Mouse (Mus musculus) left cerebral cortex, postnatal 36 days (tissue): ENCODE data around the gene Bcar1. TPM values are rescaled to one million over a fixed set of nuclear protein-coding genes. Genes with fewer than 3 reads are reported as not detected.
A peak's percentile ranks its signal among the peaks of the same experiment; 100 is the strongest.

Experiments used
- DNase-seq, 2 experiments: peaks; one replicate each; pipeline ENCODE4 v3.0.0; 2021 to 2022; ENCODE audit warnings: low spot score in 2 of 2, mixed read lengths in 1 of 2
- intact Hi-C: fragments of 180-260 bp; cut with DNase I; formaldehyde crosslinking; loops from one replicate; pipeline ENCODE4 v1.15.1; 2025
- total RNA-seq, 2 experiments: library from RNA; stranded (reverse); gene quantifications; 2 replicates each; pipeline ENCODE4 v1.2.3; 2021

The Bcar1 gene
- total RNA-seq, 2 experiments from 2014 or later: 51.8 to 53.9 TPM

- intact Hi-C loops: no loop called here
- DNase-seq: no peak
Measured at GRCm38 (mm10) chr8:111770958-111771624, 27.5 kb upstream of the Bcar1 start.

GRCm38 (mm10) chr8:111769764-111770428 is 26.3 kb upstream of the Bcar1 start:
- intact Hi-C loops: loop anchor here (5.0 kb wide), 1 partner anchor 68 kb away; no protein-coding TSS in a partner anchor
- peak; percentile 22 to 28 for DNase-seq

- intact Hi-C loops: loop anchor here (5.0 kb wide), 1 partner anchor 67 kb away; no protein-coding TSS in a partner anchor
- DNase-seq: no peak
Measured at GRCm38 (mm10) chr8:111769296-111769695, 25.7 kb upstream of the Bcar1 start.

- no peak for DNase-seq
- intact Hi-C loops: loop anchor here (5.0 kb wide), 1 partner anchor 66 kb away; no protein-coding TSS in a partner anchor
Measured at GRCm38 (mm10) chr8:111768651-111769050, 25.0 kb upstream of the Bcar1 start.

- intact Hi-C loops: loop anchor here (5.0 kb wide), 1 partner anchor 63 kb away; no protein-coding TSS in a partner anchor
- no peak for DNase-seq
Measured at GRCm38 (mm10) chr8:111765616-111766015, 22.0 kb upstream of the Bcar1 start.

GRCm38 (mm10) chr8:111765096-111765495 is 21.5 kb upstream of the Bcar1 start:
- intact Hi-C loops: loop anchor here (5.0 kb wide), 1 partner anchor 63 kb away; no protein-coding TSS in a partner anchor
- DNase-seq: no peak

GRCm38 (mm10) chr8:111760708-111761107 is 17.1 kb upstream of the Bcar1 start:
- no peak for DNase-seq
- intact Hi-C loops: no loop called here

- no peak for DNase-seq
- intact Hi-C loops: no loop called here
Measured at GRCm38 (mm10) chr8:111758817-111759216, 15.2 kb upstream of the Bcar1 start.

- no peak for DNase-seq
- intact Hi-C loops: no loop called here
Measured at GRCm38 (mm10) chr8:111757599-111757998, 14.0 kb upstream of the Bcar1 start.

- no peak for DNase-seq
- intact Hi-C loops: no loop called here
Measured at GRCm38 (mm10) chr8:111754736-111755135, 11.1 kb upstream of the Bcar1 start.

GRCm38 (mm10) chr8:111754088-111754487 is 10.5 kb upstream of the Bcar1 start:
- DNase-seq: no peak
- intact Hi-C loops: no loop called here

GRCm38 (mm10) chr8:111748766-111749165 is 5.2 kb upstream of the Bcar1 start:
- intact Hi-C loops: no loop called here
- DNase-seq: no peak

GRCm38 (mm10) chr8:111747866-111748649 is 4.4 kb upstream of the Bcar1 start:
- intact Hi-C loops: no loop called here
- no peak for DNase-seq

GRCm38 (mm10) chr8:111746582-111747465 is 3.2 kb upstream of the Bcar1 start:
- no peak for DNase-seq

GRCm38 (mm10) chr8:111745591-111746418 is 2.2 kb upstream of the Bcar1 start:
- intact Hi-C loops: no loop called here

More at GRCm38 (mm10) chr8:111746582-111747465, 3.2 kb upstream of the Bcar1 start:
- intact Hi-C loops: no loop called here

GRCm38 (mm10) chr8:111745086-111745485 is 1.5 kb upstream of the Bcar1 start:
- DNase-seq: no peak
- intact Hi-C loops: no loop called here

More at GRCm38 (mm10) chr8:111745591-111746418, 2.2 kb upstream of the Bcar1 start:
- DNase-seq: peak; percentile 55 to 63

- intact Hi-C loops: loop anchor here (5.0 kb wide), 1 partner anchor 64 kb away; no protein-coding TSS in a partner anchor
- no peak for DNase-seq
Measured at GRCm38 (mm10) chr8:111743101-111743791, 363 bp downstream of the Bcar1 start.
